21 mouse cellular contexts compared by ENCODE assay signal in genomic region chr11:53285885-53286284, GRCm38 (mm10). TPM values are rescaled to one million over a fixed set of nuclear protein-coding genes. Genes with fewer than 3 reads are reported as not detected.
DNase-seq lines count a peak whose midpoint lies in the region; ATAC-seq and TF ChIP-seq lines count a peak whose summit lies in the region.
"Had no signal": no experiment of that assay in that cellular context is flagged by ENCODE, and none has a peak within 500 bp of the region (broad histone marks: within the 10 kb centered on the region; RNA-seq: fewer than 3 reads in every experiment).

No protein-coding gene starts in this region.

- H3K27ac ChIP-seq in MEL (ENCODE audit: control insufficient read depth, low read depth, low read length): no peak overlapping the region
- H3K27ac ChIP-seq in heart, embryonic 11.5 days (ENCODE audit: low read depth, low read length): no peak overlapping the region

- no peak for TF ChIP-seq EP300 in MEL (IDR thresholded peaks at IDR 0.05; ENCODE audit: low read depth in 1 of 2, low read length in 2 of 2)

- TF ChIP-seq RAD21 in MEL (IDR thresholded peaks at IDR 0.05; ENCODE audit: low read depth, low read length): no peak

- no peak overlapping the region for H3K9ac ChIP-seq in MEL (ENCODE audit: control insufficient read depth, low read depth, low read length, poor library complexity, severe bottlenecking)
- no peak overlapping the region for H3K9ac ChIP-seq in heart, embryonic 11.5 days (ENCODE audit: low read depth, low read length)

- no peak for ATAC-seq in heart, embryonic 11.5 days (replicated peaks; ENCODE audit: insufficient number of reproducible peaks, low FRiP score, low TSS enrichment)
- ATAC-seq: activated CD4-positive, CD25-positive, alpha-beta regulatory T cell, adult 4 months; CD4-positive, CD25-positive, alpha-beta regulatory T cell, adult 4 months; Patski had no signal

- peaks cover 28 to 88% of the 10 kb centered on the region in 2 experiments for H3K36me3 ChIP-seq in MEL (ENCODE audit: control insufficient read depth in 1 of 2, insufficient read depth in 2 of 2, low read length in 2 of 2)
- H3K36me3 ChIP-seq in heart, embryonic 11.5 days (ENCODE audit: control insufficient read depth, insufficient read depth, low read length): peaks cover 33% of the 10 kb centered on the region

- no peak for TF ChIP-seq CTCF in MEL (IDR thresholded peaks at IDR 0.05 in 2 of 3, conservative IDR thresholded peaks at IDR 0.05 in 1 of 3; ENCODE audit: control insufficient read depth in 1 of 3, insufficient read depth in 1 of 3, low read depth in 2 of 3, low read length in 3 of 3, poor library complexity in 1 of 3, severe bottlenecking in 1 of 3)

- no peak overlapping the region for H3K4me2 ChIP-seq in heart, embryonic 11.5 days

- peak in 1 of 2 experiments; percentile 34; a peak in 1 of 4 replicates for TF ChIP-seq POLR2A in MEL (IDR thresholded peaks at IDR 0.05; ENCODE audit: control insufficient read depth in 1 of 2, insufficient read depth in 1 of 2, low read depth in 1 of 2, low read length in 2 of 2, poor library complexity in 1 of 2)

- no peaks in the 10 kb centered on the region for H3K9me3 ChIP-seq in MEL (replicated peaks; ENCODE audit: insufficient read depth, low read length)
- H3K9me3 ChIP-seq in heart, embryonic 11.5 days (replicated peaks; ENCODE audit: control insufficient read depth, low read length): no peaks in the 10 kb centered on the region
- H3K9me3 ChIP-seq: G1E had no signal

- H3K4me3 ChIP-seq in MEL (ENCODE audit: control insufficient read depth in 1 of 2, insufficient read depth in 1 of 2, low read depth in 2 of 2, low read length in 2 of 2): no peak overlapping the region
- H3K4me3 ChIP-seq in heart, embryonic 11.5 days (ENCODE audit: low read depth, low read length): no peak overlapping the region

- H3K79me2 ChIP-seq in MEL (ENCODE audit: control insufficient read depth, insufficient read depth, low read length, poor library complexity): peaks cover 29% of the 10 kb centered on the region

- WGBS in heart, embryonic 11.5 days (ENCODE audit: insufficient replicate concordance): 78% methylated on average over 6 of the region's 6 CpGs

- H3K27me3 ChIP-seq in MEL (ENCODE audit: control insufficient read depth in 1 of 2, insufficient read depth in 2 of 2, low read length in 2 of 2): no peaks in the 10 kb centered on the region
- H3K27me3 ChIP-seq in heart, embryonic 11.5 days (ENCODE audit: control insufficient read depth, insufficient read depth, low read length): no peaks in the 10 kb centered on the region
- H3K27me3 ChIP-seq: CH12.LX, Patski had no signal

- H3K4me1 ChIP-seq in MEL (ENCODE audit: control insufficient read depth in 1 of 2, insufficient read depth in 2 of 2, low read length in 2 of 2): no peaks in the 10 kb centered on the region
- no peaks in the 10 kb centered on the region for H3K4me1 ChIP-seq in heart, embryonic 11.5 days (ENCODE audit: control insufficient read depth, insufficient read depth, low read length)

- DNase-seq in 416B (ENCODE audit: low read depth): peak; percentile 53
- DNase-seq in MEL (ENCODE audit: low read depth, low spot score): peak; percentile 52
- DNase-seq in heart, adult 18-20 months: no peak
- DNase-seq: adrenal gland, adult 2 months; adrenal gland, adult 8-10 months; adrenal gland, postnatal 10 days; adrenal gland, postnatal 14 days; adrenal gland, postnatal 25 days; adrenal gland, postnatal 36 days; B cell, adult 2 months; cerebellum, adult 11 months; cerebellum, adult 11-12 months; cerebellum, adult 18-20 months; cerebellum, adult 2 months; cerebellum, adult 8-10 months had no signal

TF ChIP-seq in MEL, 35 proteins besides CTCF, POLR2A, EP300 and RAD21:
- TF ChIP-seq HCFC1 (IDR thresholded peaks at IDR 0.05; ENCODE audit: low read depth, low read length): no peak
- TF ChIP-seq MAX (IDR thresholded peaks at IDR 0.05; ENCODE audit: low read length): no peak
- no peak for TF ChIP-seq ZMIZ1 (IDR thresholded peaks at IDR 0.05; ENCODE audit: low read depth, low read length)
- peak; percentile 71 for TF ChIP-seq GATA1 (IDR thresholded peaks at IDR 0.05; ENCODE audit: low read depth, low read length)
- no peak for TF ChIP-seq MYC (IDR thresholded peaks at IDR 0.05; ENCODE audit: low read depth, low read length)
- TF ChIP-seq NELFE (IDR thresholded peaks at IDR 0.05; ENCODE audit: low read depth, low read length): no peak
- no peak for TF ChIP-seq TBP (IDR thresholded peaks at IDR 0.05; ENCODE audit: low read depth, low read length)

RNA-seq across cellular contexts. Expression of gene Hspa4, which starts 14.4 kb away (rescaled TPM):
- 276 and 301 TPM in 2 replicates for total RNA-seq in MEL (2012; rRNA removed)
- polyA plus RNA-seq in MEL (2012; ENCODE audit: insufficient read depth in 1 of 2, insufficient read length in 2 of 2, low read depth in 1 of 2, low replicate concordance in 2 of 2, missing spikeins in 1 of 2): 100 to 1,000 TPM; 209 to 907 TPM
- polyA plus RNA-seq in heart, embryonic 11.5 days (2014; fragmentation: Nextera tagmentation; extraction: Ambion mirVana): 84.1 and 101 TPM in 2 replicates
- 100 to 1,000 TPM; 121 to 131 TPM for total RNA-seq in heart, adult 18-20 months (2021)

RNA-seq across cellular contexts. Expression of gene Zcchc10, which starts 38.6 kb away (rescaled TPM):
- 9.9 and 11.6 TPM in 2 replicates for total RNA-seq in MEL (2012; rRNA removed)
- polyA plus RNA-seq in MEL (2012; ENCODE audit: insufficient read depth in 1 of 2, insufficient read length in 2 of 2, low read depth in 1 of 2, low replicate concordance in 2 of 2, missing spikeins in 1 of 2): 100 to 1,000 TPM in 1 of 2 experiments, 10 to 100 TPM in 1; 36.2 to 169 TPM
- polyA plus RNA-seq in heart, embryonic 11.5 days (2014; fragmentation: Nextera tagmentation; extraction: Ambion mirVana): 21.3 and 24.9 TPM in 2 replicates
- 1 to 10 TPM; 6.1 to 6.6 TPM for total RNA-seq in heart, adult 18-20 months (2021)

Comparison
In these comparisons a context has a peak if more than half of its experiments do, and no peak if none do; other contexts are left out.
1. DNase-seq: peak in 416B (single experiment) and MEL (single experiment); none in heart, adult 18-20 months (0 of 2).